Mouse (Mus musculus): Measurements from ENCODE around the gene Bora.

Bora gene

GRCm38 (mm10) chr14:99063091-99063490 is 17.1 kb downstream of the Bora start:
- no peak for DNase-seq (ENCODE audit: low spot score in 2 of 2)

- no peak for DNase-seq (ENCODE audit: low spot score in 2 of 2)
Observed at GRCm38 (mm10) chr14:99071146-99071545, 25.1 kb downstream of the Bora start.

GRCm38 (mm10) chr14:99088947-99089346 is 42.9 kb downstream of the Bora start:
- no peak for DNase-seq (ENCODE audit: low spot score in 2 of 2)

- peak; percentile 97 to 98 for DNase-seq (ENCODE audit: low spot score in 2 of 2)
Observed at GRCm38 (mm10) chr14:99099267-99099966, 53.4 kb downstream of the Bora start, which contains the start of the genes Pibf1 and Dis3. Pibf1 (plus strand) TSS chr14:99099424. Dis3 (minus strand) TSS chr14:99099770.

GRCm38 (mm10) chr14:99099967-99100587 is 54.1 kb downstream of the Bora start:
- DNase-seq (ENCODE audit: low spot score in 2 of 2) = no peak

- no peak for DNase-seq (ENCODE audit: low spot score in 2 of 2)
Observed at GRCm38 (mm10) chr14:99103050-99103449, 57.0 kb downstream of the Bora start.

- no peak for DNase-seq (ENCODE audit: low spot score in 2 of 2)
Observed at GRCm38 (mm10) chr14:99104542-99105123, 58.6 kb downstream of the Bora start.

- no peak for DNase-seq (ENCODE audit: low spot score in 2 of 2)
Observed at GRCm38 (mm10) chr14:99106671-99107070, 60.6 kb downstream of the Bora start.

GRCm38 (mm10) chr14:99107631-99108187 is 61.7 kb downstream of the Bora start:
- no peak for DNase-seq (ENCODE audit: low spot score in 2 of 2)

GRCm38 (mm10) chr14:99108762-99109161 is 62.7 kb downstream of the Bora start:
- no peak for DNase-seq (ENCODE audit: low spot score in 2 of 2)

- no peak for DNase-seq (ENCODE audit: low spot score in 2 of 2)
Observed at GRCm38 (mm10) chr14:99117576-99117975, 71.6 kb downstream of the Bora start.

- no peak for DNase-seq (ENCODE audit: low spot score in 2 of 2)
Observed at GRCm38 (mm10) chr14:99121584-99122339, 75.7 kb downstream of the Bora start.

GRCm38 (mm10) chr14:99124076-99124475 is 78.1 kb downstream of the Bora start:
- DNase-seq (ENCODE audit: low spot score in 2 of 2) = no peak
